In the genomic region with DNA sequence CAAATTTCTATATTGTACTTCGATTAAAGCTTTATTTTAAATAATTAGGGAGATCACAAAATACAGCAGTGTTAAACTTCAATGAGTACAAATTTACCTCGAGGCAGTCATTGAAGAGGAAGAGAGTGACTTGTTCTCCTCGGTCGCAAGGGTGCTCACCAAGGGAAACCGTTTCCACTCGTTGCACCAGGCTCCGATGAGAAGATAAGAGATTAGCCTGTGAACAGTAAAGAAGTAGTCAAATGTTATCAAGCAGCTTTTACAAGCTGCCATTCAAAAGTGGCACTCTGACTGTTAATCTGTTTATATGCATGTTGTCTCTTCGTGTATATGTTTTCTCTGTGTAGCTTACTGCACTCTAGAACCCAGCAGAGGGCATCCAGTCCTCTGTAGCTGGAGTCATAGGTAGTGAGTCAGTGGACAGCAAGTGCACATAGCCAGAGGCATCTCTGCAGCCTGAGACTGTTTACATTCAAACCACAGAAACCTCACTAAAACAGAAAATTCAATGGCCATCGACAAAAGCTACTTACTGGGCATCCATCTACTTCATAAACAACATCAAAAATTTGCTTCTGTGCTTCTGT, we compare ENCODE assay signal across 32 mouse cellular contexts. TPM values are rescaled to one million over a fixed set of nuclear protein-coding genes. Genes with fewer than 3 reads are reported as not detected.
DNase-seq lines count a peak whose midpoint lies in the region; ATAC-seq and TF ChIP-seq lines count a peak whose summit lies in the region.
"Had no signal": no experiment of that assay in that cellular context is flagged by ENCODE, and none has a peak within 500 bp of the region (broad histone marks: within the 10 kb centered on the region; RNA-seq: fewer than 3 reads in every experiment).

No protein-coding gene starts in this region.

- no peak for TF ChIP-seq POLR2A in MEL (IDR thresholded peaks at IDR 0.05; ENCODE audit: control insufficient read depth in 1 of 2, insufficient read depth in 1 of 2, low read depth in 1 of 2, low read length in 2 of 2, poor library complexity in 1 of 2)

- H3K9ac ChIP-seq in MEL (ENCODE audit: control insufficient read depth, low read depth, low read length, poor library complexity, severe bottlenecking): peak overlapping the region; percentile 39; the same call in 1 of the 2 replicates
- H3K9ac ChIP-seq in stomach, postnatal 0 days (ENCODE audit: low read length): no peak overlapping the region
- H3K9ac ChIP-seq in hindbrain, embryonic 11.5 days (ENCODE audit: low read depth, low read length): no peak overlapping the region
- H3K9ac ChIP-seq: heart, embryonic 13.5 days; hindbrain, embryonic 15.5 days; liver, embryonic 13.5 days; neural tube, embryonic 12.5 days had no signal

- H3K4me3 ChIP-seq in MEL (ENCODE audit: control insufficient read depth in 1 of 2, insufficient read depth in 1 of 2, low read depth in 2 of 2, low read length in 2 of 2): peak overlapping the region in 1 of 2 experiments; percentile 19; a peak in 1 of 4 replicates
- no peak overlapping the region for H3K4me3 ChIP-seq in stomach, postnatal 0 days (ENCODE audit: low read depth, low read length)
- no peak overlapping the region for H3K4me3 ChIP-seq in hindbrain, embryonic 11.5 days (ENCODE audit: low read depth, low read length)
- H3K4me3 ChIP-seq: erythroblast, embryonic 14.5 days; gastrocnemius, adult 2 months; heart, embryonic 13.5 days; hindbrain, embryonic 15.5 days; liver, embryonic 13.5 days; midbrain, embryonic 10.5 days; myocyte; neural tube, embryonic 12.5 days had no signal

- no peak for ATAC-seq in stomach, postnatal 0 days (ENCODE audit: low FRiP score, low TSS enrichment)
- no peak for ATAC-seq in hindbrain, embryonic 11.5 days (ENCODE audit: low FRiP score)
- ATAC-seq: forebrain, embryonic 16.5 days; inflammation-experienced regulatory T-cells, adult 6 months; midbrain, embryonic 16.5 days had no signal

- peak; percentile 68 to 81 for TF ChIP-seq EP300 in MEL (IDR thresholded peaks at IDR 0.05; ENCODE audit: low read depth in 1 of 2, low read length in 2 of 2)
- TF ChIP-seq EP300 in stomach, postnatal 0 days (optimal IDR thresholded peaks at IDR 0.05): no peak

- H3K4me1 ChIP-seq in MEL (ENCODE audit: control insufficient read depth in 1 of 2, insufficient read depth in 2 of 2, low read length in 2 of 2): peaks cover 5 to 10% of the 10 kb centered on the region in 2 experiments; a peak in 3 of 4 replicates
- H3K4me1 ChIP-seq in stomach, postnatal 0 days (replicated peaks; ENCODE audit: control insufficient read depth, insufficient read depth): no peaks in the 10 kb centered on the region
- no peaks in the 10 kb centered on the region for H3K4me1 ChIP-seq in hindbrain, embryonic 11.5 days (replicated peaks; ENCODE audit: control insufficient read depth, insufficient read depth, low read length)
- H3K4me1 ChIP-seq: heart, embryonic 13.5 days; hindbrain, embryonic 15.5 days; midbrain, embryonic 10.5 days; neural tube, embryonic 12.5 days had no signal

- H3K79me2 ChIP-seq in MEL (ENCODE audit: control insufficient read depth, insufficient read depth, low read length, poor library complexity): no peaks in the 10 kb centered on the region; the same call in 1 of the 2 replicates

- no peaks in the 10 kb centered on the region for H3K27me3 ChIP-seq in MEL (ENCODE audit: control insufficient read depth in 1 of 2, insufficient read depth in 2 of 2, low read length in 2 of 2)
- no peaks in the 10 kb centered on the region for H3K27me3 ChIP-seq in stomach, postnatal 0 days (ENCODE audit: control insufficient read depth, insufficient read depth, low read length)
- H3K27me3 ChIP-seq in hindbrain, embryonic 11.5 days (ENCODE audit: control insufficient read depth, insufficient read depth, low read length): no peaks in the 10 kb centered on the region
- H3K27me3 ChIP-seq: heart, embryonic 13.5 days; hindbrain, embryonic 15.5 days; liver, embryonic 13.5 days; neural tube, embryonic 12.5 days had no signal

- DNase-seq in 416B (ENCODE audit: low read depth) (peak; percentile 88), MEL (ENCODE audit: low read depth, low spot score) (peak; percentile 85)
- peak; percentile 2 for DNase-seq in brain, adult 2 months (ENCODE audit: low read depth, low spot score)
- no peak for DNase-seq in stomach, postnatal 0 days (ENCODE audit: low spot score)
- DNase-seq in thymus, postnatal 14 days: no peak
- no peak for DNase-seq in hindbrain, embryonic 11.5 days (ENCODE audit: low spot score)
- DNase-seq: adrenal gland, postnatal 14 days; cerebellum, adult 2 months; cerebellum, postnatal 36 days; gastrocnemius, adult 2 months; heart, postnatal 10 days; kidney, adult 2 months; kidney, postnatal 10 days; layer of hippocampus, postnatal 36 days; left cerebral cortex, postnatal 4 days; liver, embryonic 13.5 days; lung, adult 2 months; lung, postnatal 10 days; right cerebral cortex, adult 18-20 months; spleen, adult 18-20 months; thymus, adult 2 months; thymus, postnatal 4 days had no signal

- H3K36me3 ChIP-seq in MEL (ENCODE audit: control insufficient read depth in 1 of 2, insufficient read depth in 2 of 2, low read length in 2 of 2): peaks cover 27 to 35% of the 10 kb centered on the region in 2 experiments
- peaks cover 6% of the 10 kb centered on the region; the same call in 1 of the 2 replicates for H3K36me3 ChIP-seq in stomach, postnatal 0 days (ENCODE audit: control insufficient read depth, insufficient read depth, low read length)
- H3K36me3 ChIP-seq in hindbrain, embryonic 11.5 days (ENCODE audit: control insufficient read depth, insufficient read depth, low read length): peaks cover 2% of the 10 kb centered on the region; the same call in 1 of the 2 replicates
- H3K36me3 ChIP-seq: hindbrain, embryonic 15.5 days had no signal

- no peak overlapping the region for H3K4me2 ChIP-seq in stomach, postnatal 0 days (replicated peaks; ENCODE audit: low read depth)
- H3K4me2 ChIP-seq in hindbrain, embryonic 11.5 days (replicated peaks; ENCODE audit: low read depth, low read length): no peak overlapping the region
- H3K4me2 ChIP-seq: heart, embryonic 13.5 days; hindbrain, embryonic 15.5 days; liver, embryonic 13.5 days; neural tube, embryonic 12.5 days had no signal

- WGBS in stomach, postnatal 0 days: 85% methylated on average over 9 of the region's 9 CpGs
- WGBS in hindbrain, embryonic 11.5 days: 97% methylated on average over 9 of the region's 9 CpGs

- TF ChIP-seq RAD21 in MEL (IDR thresholded peaks at IDR 0.05; ENCODE audit: low read depth, low read length): no peak

- TF ChIP-seq CTCF in MEL (IDR thresholded peaks at IDR 0.05 in 2 of 3, conservative IDR thresholded peaks at IDR 0.05 in 1 of 3; ENCODE audit: control insufficient read depth in 1 of 3, insufficient read depth in 1 of 3, low read depth in 2 of 3, low read length in 3 of 3, poor library complexity in 1 of 3, severe bottlenecking in 1 of 3): peak in 1 of 3 experiments; percentile 22; a peak in 1 of 6 replicates
- peak; percentile 28 for TF ChIP-seq CTCF in stomach, postnatal 0 days (IDR thresholded peaks at IDR 0.05; ENCODE audit: low read depth)

- no peaks in the 10 kb centered on the region for H3K9me3 ChIP-seq in MEL (replicated peaks; ENCODE audit: insufficient read depth, low read length)
- no peaks in the 10 kb centered on the region for H3K9me3 ChIP-seq in stomach, postnatal 0 days (ENCODE audit: control insufficient read depth, low read length)
- H3K9me3 ChIP-seq in hindbrain, embryonic 11.5 days (ENCODE audit: control insufficient read depth, low read length): no peaks in the 10 kb centered on the region
- H3K9me3 ChIP-seq: heart, embryonic 13.5 days; hindbrain, embryonic 15.5 days; liver, embryonic 13.5 days; midbrain, embryonic 10.5 days; neural tube, embryonic 12.5 days had no signal

- H3K27ac ChIP-seq in MEL (ENCODE audit: control insufficient read depth, low read depth, low read length): peak overlapping the region; percentile 93
- no peak overlapping the region for H3K27ac ChIP-seq in stomach, postnatal 0 days (replicated peaks)
- H3K27ac ChIP-seq in hindbrain, embryonic 11.5 days (ENCODE audit: low read depth, low read length): no peak overlapping the region
- H3K27ac ChIP-seq: gastrocnemius, adult 2 months; heart, embryonic 13.5 days; hindbrain, embryonic 15.5 days; liver, embryonic 13.5 days; macrophage; midbrain, embryonic 10.5 days; neural tube, embryonic 12.5 days had no signal

TF ChIP-seq in MEL, 35 proteins besides CTCF, POLR2A, EP300 and RAD21:
- TF ChIP-seq MAX (IDR thresholded peaks at IDR 0.05; ENCODE audit: low read length): peak; percentile 47; the same call in 1 of the 2 replicates
- no peak for TF ChIP-seq KAT2A (conservative IDR thresholded peaks at IDR 0.05; ENCODE audit: low read depth, low read length)
- TF ChIP-seq MYC (IDR thresholded peaks at IDR 0.05; ENCODE audit: low read depth, low read length): 0 out of 2 replicates have a peak, but pooled peaks have one; percentile 28
- TF ChIP-seq TBP (IDR thresholded peaks at IDR 0.05; ENCODE audit: low read depth, low read length): 0 out of 2 replicates have a peak, but pooled peaks have one; percentile 26
- TF ChIP-seq SIN3A (IDR thresholded peaks at IDR 0.05; ENCODE audit: low read length): peak; percentile 73
- no peak for TF ChIP-seq ZC3H11A (IDR thresholded peaks at IDR 0.05; ENCODE audit: low read depth, low read length)
- peak; percentile 74 for TF ChIP-seq MYB (IDR thresholded peaks at IDR 0.05; ENCODE audit: low read depth, low read length)
- TF ChIP-seq ETS1 (IDR thresholded peaks at IDR 0.05; ENCODE audit: low read depth, low read length): peak; percentile 76
- peak; percentile 63 for TF ChIP-seq TCF12 (IDR thresholded peaks at IDR 0.05; ENCODE audit: low read depth, low read length)
- TF ChIP-seq MXI1 (IDR thresholded peaks at IDR 0.05; ENCODE audit: low read depth, low read length): peak; percentile 45; the same call in 1 of the 2 replicates
- TF ChIP-seq SMC3 (IDR thresholded peaks at IDR 0.05; ENCODE audit: low read depth, low read length): peak; percentile 25; the same call in 1 of the 2 replicates
- TF ChIP-seq E2F4 (IDR thresholded peaks at IDR 0.05; ENCODE audit: borderline replicate concordance, low read depth, low read length): no peak
- TF ChIP-seq GATA1 (IDR thresholded peaks at IDR 0.05; ENCODE audit: low read depth, low read length): peak; percentile 89
TF ChIP-seq in MEL: peak in this region for 10.

RNA-seq across cellular contexts. Expression of gene Ect2, which starts 31.7 kb away (rescaled TPM):
- total RNA-seq in MEL (2012; rRNA removed): 22.6 and 29.9 TPM in 2 replicates
- polyA plus RNA-seq in MEL (2012; ENCODE audit: insufficient read depth in 1 of 2, insufficient read length in 2 of 2, low read depth in 1 of 2, low replicate concordance in 2 of 2, missing spikeins in 1 of 2): 10 to 100 TPM; 31.5 to 48.5 TPM
- 7.8 and 8.6 TPM in 2 replicates for polyA plus RNA-seq in stomach, postnatal 0 days (2015; fragmentation: Nextera tagmentation; extraction: Ambion mirVana)
- 76.7 and 90.3 TPM in 2 replicates for polyA plus RNA-seq in hindbrain, embryonic 11.5 days (2014; fragmentation: Nextera tagmentation; extraction: Ambion mirVana)

Comparison
In these comparisons a context has a peak if more than half of its experiments do, and no peak if none do; other contexts are left out.
1. DNase-seq: peak in 416B (single experiment), MEL (single experiment) and brain, adult 2 months (single experiment); none in stomach, postnatal 0 days (single experiment), thymus, postnatal 14 days (single experiment) and hindbrain, embryonic 11.5 days (single experiment).